Mouse (Mus musculus) erythroblast, embryonic 14.5 days (primary cell): Measurements from ENCODE around the gene Cenpm.

Experiments used
- GATA1 ChIP-seq: IDR thresholded peaks from 2 replicates; pipeline ENCODE4 v1.6.1; 2012; ENCODE audit warnings: low read length, inconsistent platforms, mixed read lengths
- TAL1 ChIP-seq: IDR thresholded peaks from 3 replicates; pipeline ENCODE4 v1.6.1; 2012; ENCODE audit warnings: low read length, inconsistent platforms, mixed read lengths

GRCm38 (mm10) chr15:82198342-82198741, 46.2 kb downstream of the Cenpm start:
- TF ChIP-seq TAL1 (no peak), GATA1 (no peak)
